Mouse (Mus musculus) frontal cortex, postnatal 25 days (tissue): ENCODE measurements around the gene Sirt7.
A peak's percentile ranks its signal among the peaks of the same experiment; 100 is the strongest.
"Not testable (repeated sequence)": the region's sequence is repeated elsewhere in the genome, so short reads cannot be mapped to it uniquely, and the experiment has no call there.

Experiments
- DNase-seq, 2 experiments: peaks; one replicate each; pipeline ENCODE4 v3.0.0; 2022; ENCODE audit warnings: low spot score in 2 of 2

Sirt7 gene

GRCm38 (mm10) chr11:120582982-120583293, 42.1 kb downstream of the Sirt7 start:
- DNase-seq: not testable (repeated sequence)

- no peak for DNase-seq
These were observed 42.6 kb downstream of the Sirt7 start for GRCm38 (mm10) chr11:120582268-120582981.

- DNase-seq: peak; percentile 81 to 83
These were observed 43.4 kb downstream of the Sirt7 start, which contains the start of gene Arhgdia for GRCm38 (mm10) chr11:120581490-120582267. Arhgdia (minus strand) TSS chr11:120581624.

GRCm38 (mm10) chr11:120580871-120581331, 44.1 kb downstream of the Sirt7 start:
- no peak for DNase-seq

- DNase-seq: no peak
These were observed 44.9 kb downstream of the Sirt7 start for GRCm38 (mm10) chr11:120580190-120580589.

- DNase-seq: peak; percentile 63 to 64
These were observed 45.5 kb downstream of the Sirt7 start for GRCm38 (mm10) chr11:120579316-120580107.

GRCm38 (mm10) chr11:120578694-120579243, 46.3 kb downstream of the Sirt7 start:
- DNase-seq: no peak

- no peak for DNase-seq
These were observed 46.9 kb downstream of the Sirt7 start for GRCm38 (mm10) chr11:120578024-120578693.

- DNase-seq: no peak
These were observed 47.6 kb downstream of the Sirt7 start for GRCm38 (mm10) chr11:120577211-120578023.

- DNase-seq: no peak
These were observed 48.6 kb downstream of the Sirt7 start for GRCm38 (mm10) chr11:120576365-120576981.

- DNase-seq: no peak
These were observed 49.1 kb downstream of the Sirt7 start for GRCm38 (mm10) chr11:120575940-120576339.

- DNase-seq: no peak
These were observed 50.0 kb downstream of the Sirt7 start for GRCm38 (mm10) chr11:120575046-120575445.

GRCm38 (mm10) chr11:120574278-120574600, 50.8 kb downstream of the Sirt7 start:
- DNase-seq: no peak

GRCm38 (mm10) chr11:120573585-120574277, 51.3 kb downstream of the Sirt7 start:
- no peak for DNase-seq

- DNase-seq: peak; percentile 98 to 99
These were observed 52.1 kb downstream of the Sirt7 start, which contains the start of gene P4hb for GRCm38 (mm10) chr11:120572752-120573584. P4hb (minus strand) TSS chr11:120573253.

GRCm38 (mm10) chr11:120572417-120572751, 52.7 kb downstream of the Sirt7 start:
- DNase-seq: no peak

GRCm38 (mm10) chr11:120571754-120572416, 53.2 kb downstream of the Sirt7 start:
- DNase-seq: no peak

- no peak for DNase-seq
These were observed 53.9 kb downstream of the Sirt7 start for GRCm38 (mm10) chr11:120571122-120571521.
